ENCODE assay signal across 22 mouse cellular contexts in genomic region chr16:22417044-22417443, GRCm38 (mm10).
"Had no signal": no experiment of that assay in that cellular context is flagged by ENCODE, and none has a peak within 500 bp of the region (broad histone marks: within the 10 kb centered on the region; RNA-seq: fewer than 3 reads in every experiment).

No protein-coding gene starts in this region.

- H3K36me3 ChIP-seq: liver, embryonic 12.5 days; liver, embryonic 15.5 days; midbrain, embryonic 12.5 days; midbrain, embryonic 15.5 days; neural tube, embryonic 12.5 days; neural tube, embryonic 15.5 days; stomach, embryonic 15.5 days had no signal

- H3K27me3 ChIP-seq: kidney, embryonic 15.5 days; limb, embryonic 13.5 days; liver, embryonic 12.5 days; liver, embryonic 15.5 days; midbrain, embryonic 12.5 days; midbrain, embryonic 15.5 days; neural tube, embryonic 12.5 days; neural tube, embryonic 15.5 days; stomach, embryonic 15.5 days had no signal

- H3K4me3 ChIP-seq: kidney, embryonic 15.5 days; limb, embryonic 10.5 days; limb, embryonic 13.5 days; liver, embryonic 12.5 days; liver, embryonic 15.5 days; midbrain, embryonic 12.5 days; midbrain, embryonic 15.5 days; neural tube, embryonic 12.5 days; neural tube, embryonic 15.5 days; stomach, embryonic 15.5 days had no signal

- H3K4me1 ChIP-seq: liver, embryonic 15.5 days; midbrain, embryonic 12.5 days; midbrain, embryonic 15.5 days; stomach, embryonic 15.5 days had no signal

- H3K9me3 ChIP-seq: kidney, embryonic 15.5 days; limb, embryonic 10.5 days; limb, embryonic 13.5 days; liver, embryonic 12.5 days; liver, embryonic 15.5 days; midbrain, embryonic 12.5 days; midbrain, embryonic 15.5 days; neural tube, embryonic 12.5 days; neural tube, embryonic 15.5 days; stomach, embryonic 15.5 days had no signal

- H3K9ac ChIP-seq: kidney, embryonic 15.5 days; limb, embryonic 13.5 days; liver, embryonic 12.5 days; liver, embryonic 15.5 days; midbrain, embryonic 12.5 days; midbrain, embryonic 15.5 days; neural tube, embryonic 12.5 days; neural tube, embryonic 15.5 days; stomach, embryonic 15.5 days had no signal

- DNase-seq: kidney, adult 8-10 months; kidney, postnatal 10 days; kidney, postnatal 36 days; layer of hippocampus, postnatal 36 days; liver; lung, adult 18-20 months; lung, postnatal 14 days; retina, postnatal 1 day; right cerebral cortex, postnatal 25 days; spleen, adult 18-20 months; thymus, postnatal 25 days had no signal

- ATAC-seq: liver, embryonic 12.5 days; midbrain, embryonic 15.5 days had no signal

- H3K4me2 ChIP-seq: kidney, embryonic 15.5 days; limb, embryonic 13.5 days; liver, embryonic 12.5 days; liver, embryonic 15.5 days; midbrain, embryonic 12.5 days; midbrain, embryonic 15.5 days; neural tube, embryonic 12.5 days; neural tube, embryonic 15.5 days; stomach, embryonic 15.5 days had no signal

- H3K27ac ChIP-seq: kidney, embryonic 15.5 days; limb, embryonic 10.5 days; limb, embryonic 13.5 days; liver, embryonic 12.5 days; liver, embryonic 15.5 days; macrophage; midbrain, embryonic 12.5 days; midbrain, embryonic 15.5 days; neural tube, embryonic 12.5 days; neural tube, embryonic 15.5 days; stomach, embryonic 15.5 days had no signal
